Mouse (Mus musculus) activated CD4-positive, CD25-positive, alpha-beta regulatory T cell (primary cell): ENCODE measurements around the gene Olfr930. TPM values are rescaled to one million over a fixed set of nuclear protein-coding genes. Genes with fewer than 3 reads are reported as not detected.

ENCODE experiments used
- polyA plus RNA-seq, 2 experiments: library from polyadenylated mRNA; unstranded; fragments of 100-300 nt; shearing (Covaris generic); gene quantifications; one replicate each; pipeline ENCODE4 v1.2.1; 2017

The Olfr930 gene
- not detected for polyA plus RNA-seq

GRCm38 (mm10) chr9:38929509-38929908 is at the start of gene Olfr930:
Gene Olfr930 (plus strand): TSS chr9:38929809.

GRCm38 (mm10) chr9:38972013-38972412 is 42.4 kb downstream of the Olfr930 start, which contains the start of gene Olfr933:
Gene Olfr933 (plus strand): TSS chr9:38972313.

Other genes with a start within 250 kb of the Olfr930 start
- not detected for gene Olfr919, start 226.1 kb upstream of the Olfr930 start, polyA plus RNA-seq
- gene Vwa5a, start 211.5 kb upstream of the Olfr930 start, polyA plus RNA-seq = 10 to 100 TPM; 23.5 to 31.6 TPM
- gene Olfr920, start 177.5 kb upstream of the Olfr930 start, polyA plus RNA-seq = under 1 TPM in 1 of 2 experiments, not detected in 1; 0.10 TPM
- under 1 TPM; 0.06 to 0.09 TPM for gene Olfr921, start 156.7 kb upstream of the Olfr930 start, polyA plus RNA-seq
- gene Olfr922, start 115.2 kb upstream of the Olfr930 start, polyA plus RNA-seq = not detected
- gene Olfr923, start 103.3 kb upstream of the Olfr930 start, polyA plus RNA-seq = under 1 TPM in 1 of 2 experiments, not detected in 1; 0.10 TPM
- gene Olfr924, start 85.4 kb upstream of the Olfr930 start, polyA plus RNA-seq = under 1 TPM in 1 of 2 experiments, not detected in 1; 0.15 TPM
- not detected for gene Olfr26, start 74.7 kb upstream of the Olfr930 start, polyA plus RNA-seq
- gene Olfr926, start 52.7 kb upstream of the Olfr930 start, polyA plus RNA-seq = not detected
- gene Olfr933, start 42.5 kb downstream of the Olfr930 start, polyA plus RNA-seq = under 1 TPM in 1 of 2 experiments, not detected in 1; 0.05 TPM
- not detected for gene Olfr934, start 58.5 kb downstream of the Olfr930 start, polyA plus RNA-seq
- gene Olfr935, start 69.9 kb downstream of the Olfr930 start, polyA plus RNA-seq = not detected
- gene Olfr146, start 93.6 kb downstream of the Olfr930 start, polyA plus RNA-seq = under 1 TPM in 1 of 2 experiments, not detected in 1; 0.31 TPM
- not detected for gene Olfr937, start 135.1 kb downstream of the Olfr930 start, polyA plus RNA-seq
- gene Olfr938, start 149.1 kb downstream of the Olfr930 start, polyA plus RNA-seq = not detected
- gene Olfr27, start 198.3 kb downstream of the Olfr930 start, polyA plus RNA-seq = under 1 TPM in 1 of 2 experiments, not detected in 1; 0.37 TPM
- under 1 TPM in 1 of 2 experiments, not detected in 1; 0.09 TPM for gene Olfr943, start 236.5 kb downstream of the Olfr930 start, polyA plus RNA-seq